Mouse (Mus musculus): ENCODE measurements around the gene Casz1. TPM values are rescaled to one million over a fixed set of nuclear protein-coding genes. Genes with fewer than 3 reads are reported as not detected.

Casz1 gene
- polyA plus RNA-seq, 1 experiment from 2014 or later: 2.7 TPM

DNA sequence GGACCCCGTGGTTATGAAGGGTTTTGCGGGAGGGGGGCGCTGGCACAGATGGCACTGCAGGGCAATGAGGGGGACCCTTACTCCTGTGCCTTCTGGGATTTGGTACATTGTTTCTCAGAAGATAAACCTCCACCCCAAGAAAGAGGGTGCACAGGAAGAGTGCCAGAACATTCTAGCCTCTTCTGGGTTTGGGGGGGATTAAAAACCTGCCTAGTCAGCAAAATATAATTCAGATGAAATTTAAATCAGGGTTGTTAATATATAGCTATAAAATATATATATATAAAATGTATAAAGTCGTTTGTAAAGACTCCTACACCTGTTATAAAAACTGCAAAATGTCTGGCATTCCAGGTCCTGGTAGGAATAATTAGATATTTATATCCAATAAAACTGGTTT lies 48.8 kb downstream of the Casz1 start:
- Histone ChIP-seq H3K4me1 (replicated peaks) (peaks cover 47% of the 10 kb centered on the region), H3K36me3 (no peaks in the 10 kb centered on the region), H3K4me3 (replicated peaks) (no peak overlapping the region), H3K9me3 (no peaks in the 10 kb centered on the region), H3K4me2 (replicated peaks) (no peak overlapping the region), H3K27me3 (peaks cover 77% of the 10 kb centered on the region), H3K9ac (replicated peaks) (no peak overlapping the region), H3K27ac (no peak overlapping the region)
- ATAC-seq: no peak
- WGBS: 79% methylated on average over 4 of the region's 4 CpGs

DNA sequence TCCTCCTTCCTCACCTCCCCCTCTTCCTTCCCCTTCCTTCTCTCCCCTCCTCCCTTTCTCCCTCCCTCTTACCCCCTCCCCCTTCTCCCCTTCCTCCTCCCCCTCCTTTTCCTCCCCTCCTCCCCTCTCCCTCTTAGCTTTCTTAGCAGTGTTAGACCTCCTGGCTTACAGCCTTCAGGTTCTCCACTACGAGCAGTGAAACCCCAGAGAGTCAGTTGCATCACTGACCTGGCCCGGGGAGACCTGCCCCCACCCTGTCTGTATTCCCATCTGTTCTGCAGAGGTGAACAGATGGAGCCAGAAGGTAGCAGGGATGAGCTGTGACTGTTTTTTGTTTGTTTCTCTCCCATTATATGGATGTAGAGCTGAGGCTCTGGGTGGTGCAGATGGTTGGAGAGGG lies 49.9 kb downstream of the Casz1 start:
- 21% methylated on average over 2 of the region's 2 CpGs for WGBS
- Histone ChIP-seq H3K27me3 (peaks cover 78% of the 10 kb centered on the region), H3K27ac (no peak overlapping the region), H3K36me3 (no peaks in the 10 kb centered on the region), H3K4me2 (replicated peaks) (no peak overlapping the region), H3K9ac (replicated peaks) (no peak overlapping the region), H3K9me3 (no peaks in the 10 kb centered on the region), H3K4me1 (replicated peaks) (peaks cover 53% of the 10 kb centered on the region), H3K4me3 (replicated peaks) (no peak overlapping the region)
- no peak for ATAC-seq

DNA sequence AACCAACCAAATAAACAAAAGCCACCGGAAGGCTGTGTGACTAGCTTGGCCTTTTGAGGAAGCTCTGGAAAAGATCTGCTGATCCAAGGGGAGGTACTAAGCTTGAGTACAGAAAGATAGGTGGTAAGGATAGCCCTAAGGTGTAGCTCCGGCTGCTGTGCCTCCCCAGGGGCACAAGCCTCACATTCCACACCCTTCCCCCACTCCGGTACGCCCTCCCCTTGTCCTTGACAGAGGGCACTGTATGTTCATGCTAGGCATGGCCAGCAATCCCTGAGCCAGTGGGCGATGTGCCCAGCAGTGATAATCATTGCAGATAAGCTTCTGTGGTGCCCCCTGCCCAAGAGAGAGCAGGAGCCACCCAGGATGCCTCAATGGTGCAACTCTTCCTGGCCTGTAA lies 51.3 kb downstream of the Casz1 start:
- Histone ChIP-seq H3K9ac (replicated peaks) (no peak overlapping the region), H3K4me2 (replicated peaks) (no peak overlapping the region), H3K27me3 (peaks cover 71% of the 10 kb centered on the region), H3K27ac (no peak overlapping the region), H3K9me3 (no peaks in the 10 kb centered on the region), H3K36me3 (no peaks in the 10 kb centered on the region), H3K4me3 (replicated peaks) (no peak overlapping the region), H3K4me1 (replicated peaks) (peaks cover 67% of the 10 kb centered on the region)
- ATAC-seq: no peak
- WGBS: 90% methylated on average over 5 of the region's 5 CpGs

DNA sequence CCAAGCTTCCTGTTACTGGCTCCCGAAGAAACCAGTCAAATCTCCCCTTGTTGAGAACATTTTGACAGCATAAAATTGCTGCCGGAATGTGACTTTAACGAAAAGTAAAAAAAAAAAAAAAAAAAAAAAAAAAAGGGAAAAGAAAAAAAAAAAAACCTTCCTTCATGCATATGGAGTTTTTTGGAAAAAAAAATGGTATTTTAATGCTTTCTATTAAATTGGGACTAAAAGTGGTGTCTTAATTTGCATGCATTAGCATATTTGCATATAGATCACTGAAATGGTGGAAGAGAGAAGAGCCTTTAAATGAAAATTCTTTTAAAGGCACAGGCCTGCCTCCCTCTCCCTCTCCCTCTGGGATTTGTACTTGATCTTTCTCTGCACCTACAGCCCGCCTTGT lies 52.0 kb downstream of the Casz1 start:
- H3K27ac ChIP-seq: 0 out of 2 replicates have a peak overlapping the region, but pooled peaks have one; percentile 17
- H3K27me3 ChIP-seq: peaks cover 67% of the 10 kb centered on the region
- H3K4me3 ChIP-seq (replicated peaks): no peak overlapping the region

DNA sequence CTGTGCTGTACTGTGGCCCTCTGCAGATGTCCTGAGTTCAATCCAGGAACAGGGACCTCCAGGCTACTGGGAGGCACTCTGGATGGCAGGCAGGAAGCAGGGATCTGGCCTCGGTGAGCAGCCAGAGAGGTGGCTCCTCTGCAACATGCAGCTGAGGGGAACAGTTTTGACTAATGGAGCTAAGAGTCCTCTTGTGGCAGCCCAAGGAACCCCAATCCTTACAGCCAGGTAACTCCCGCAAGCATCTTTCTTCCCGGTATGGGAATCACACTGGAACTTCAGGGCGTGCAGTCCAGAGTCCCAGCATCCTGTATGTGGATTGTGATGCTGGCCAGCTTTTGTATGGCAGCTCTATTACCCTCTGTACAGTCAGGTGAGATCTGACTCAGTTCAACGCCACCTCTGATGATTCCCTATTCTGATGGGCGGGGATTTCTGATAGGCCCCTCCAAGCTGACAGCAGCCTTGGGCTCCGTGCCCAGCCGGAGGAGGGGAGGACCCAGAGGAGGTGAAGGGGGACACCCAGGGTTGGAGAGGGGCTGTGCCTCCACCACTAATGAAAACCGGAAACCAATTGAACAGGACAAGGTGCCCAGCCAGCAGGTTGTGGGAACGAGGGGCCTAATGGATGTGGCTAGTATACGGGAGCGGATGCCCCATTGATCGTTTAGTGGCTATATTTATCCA lies 53.3 kb downstream of the Casz1 start:
- H3K4me3 ChIP-seq (replicated peaks): no peak overlapping the region
- 0 out of 2 replicates have a peak overlapping the region, but pooled peaks have one; percentile 1 for H3K9ac ChIP-seq (replicated peaks)
- WGBS: 68% methylated on average over 13 of the region's 13 CpGs
- no peak overlapping the region for H3K27ac ChIP-seq
- H3K4me1 ChIP-seq (replicated peaks): peaks cover 71% of the 10 kb centered on the region
- no peaks in the 10 kb centered on the region for H3K9me3 ChIP-seq
- ATAC-seq: no peak
- H3K36me3 ChIP-seq: no peaks in the 10 kb centered on the region
- peaks cover 70% of the 10 kb centered on the region for H3K27me3 ChIP-seq
- no peak overlapping the region for H3K4me2 ChIP-seq (replicated peaks)

More for the DNA sequence above, 52.0 kb downstream of the Casz1 start:
- WGBS: 71% methylated on average over 4 of the region's 4 CpGs
- Histone ChIP-seq H3K9me3 (no peaks in the 10 kb centered on the region), H3K36me3 (no peaks in the 10 kb centered on the region), H3K4me2 (replicated peaks) (no peak overlapping the region), H3K4me1 (replicated peaks) (peaks cover 74% of the 10 kb centered on the region), H3K9ac (replicated peaks) (no peak overlapping the region)
- no peak for ATAC-seq

DNA sequence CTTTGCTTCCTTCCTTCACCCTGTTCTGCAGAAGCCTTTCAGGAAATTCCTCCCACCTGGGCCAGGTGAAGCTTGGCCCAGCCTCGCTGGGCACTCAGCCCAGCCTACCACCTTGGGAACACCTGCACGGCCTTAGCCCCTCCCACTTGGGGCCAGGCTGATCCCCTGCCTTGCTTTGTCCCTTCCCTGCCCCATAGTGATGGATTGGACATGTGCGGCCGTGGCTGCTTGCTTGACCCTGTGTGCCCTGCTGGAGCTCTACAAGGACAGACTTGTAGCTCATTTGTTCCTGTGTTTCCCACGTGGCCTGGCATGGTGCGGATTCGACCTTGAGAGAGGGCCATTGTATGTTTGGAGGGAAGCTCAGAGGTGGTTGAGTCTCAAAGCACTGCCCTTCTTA lies 54.0 kb downstream of the Casz1 start:
- no peak overlapping the region for H3K9ac ChIP-seq (replicated peaks)
- peaks cover 72% of the 10 kb centered on the region for H3K27me3 ChIP-seq
- no peak overlapping the region for H3K4me2 ChIP-seq (replicated peaks)
- 59% methylated on average over 7 of the region's 7 CpGs for WGBS
- H3K4me3 ChIP-seq (replicated peaks): no peak overlapping the region
- H3K27ac ChIP-seq: no peak overlapping the region
- H3K36me3 ChIP-seq: no peaks in the 10 kb centered on the region
- H3K4me1 ChIP-seq (replicated peaks): peaks cover 67% of the 10 kb centered on the region
- H3K9me3 ChIP-seq: no peaks in the 10 kb centered on the region
- ATAC-seq: no peak

DNA sequence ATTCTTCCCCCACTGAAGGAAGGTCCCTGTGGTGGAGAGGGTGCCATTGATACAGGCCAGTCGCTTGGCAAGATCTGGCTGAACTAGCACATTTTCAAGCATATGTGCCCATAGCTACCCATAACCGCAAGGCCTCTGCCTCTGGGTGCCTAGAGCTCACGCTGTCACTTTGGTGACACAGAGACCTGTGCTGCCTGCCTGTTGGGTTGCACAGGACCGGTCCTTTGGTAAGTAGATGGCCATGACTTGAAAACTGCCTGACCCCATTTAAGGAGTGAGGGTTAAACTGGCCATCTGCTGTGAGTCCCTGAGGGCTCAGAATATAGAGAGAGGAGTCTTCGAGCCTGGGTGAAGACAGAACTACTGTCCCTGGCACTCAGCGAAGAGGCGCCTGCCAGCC lies 55.2 kb downstream of the Casz1 start:
- H3K27ac ChIP-seq: peak overlapping the region; percentile 85
- H3K36me3 ChIP-seq: no peaks in the 10 kb centered on the region
- H3K9ac ChIP-seq (replicated peaks): no peak overlapping the region; the same call in 1 of the 2 replicates
- H3K4me3 ChIP-seq (replicated peaks): peak overlapping the region; percentile 31; the same call in 1 of the 2 replicates
- no peak; the same call in 1 of the 2 replicates for ATAC-seq
- peaks cover 71% of the 10 kb centered on the region for H3K27me3 ChIP-seq
- WGBS: 39% methylated on average over 7 of the region's 7 CpGs
- no peaks in the 10 kb centered on the region for H3K9me3 ChIP-seq
- H3K4me1 ChIP-seq (replicated peaks): peaks cover 60% of the 10 kb centered on the region
- peak overlapping the region; percentile 57 for H3K4me2 ChIP-seq (replicated peaks)

DNA sequence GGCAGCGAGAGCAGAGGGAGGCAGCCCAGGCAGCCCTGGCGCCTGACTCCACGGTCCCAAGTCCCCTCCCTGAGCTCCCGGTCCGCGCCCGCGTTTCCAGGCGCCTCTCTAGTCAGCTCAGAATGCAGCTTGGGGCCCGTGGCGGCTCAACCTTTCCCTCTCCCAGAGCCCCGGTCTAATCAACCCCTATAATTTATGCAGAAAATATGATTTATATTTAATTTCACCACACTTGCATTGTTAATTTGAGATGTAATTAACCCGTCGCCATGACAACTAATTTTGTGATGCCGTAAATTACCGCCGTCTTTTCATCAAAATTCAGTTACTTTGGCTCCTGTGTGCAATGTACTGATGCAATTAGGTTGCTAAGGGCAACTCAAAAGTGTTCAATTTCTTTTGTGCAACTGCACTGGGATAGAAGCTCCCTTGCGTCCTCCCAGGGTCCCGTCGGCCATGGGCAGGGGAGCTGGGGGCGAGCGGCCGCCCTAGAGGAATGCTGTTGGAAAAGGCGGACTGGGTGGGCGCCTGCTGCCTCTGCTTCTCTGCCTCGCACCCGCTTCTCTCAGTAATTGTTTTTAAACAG lies 55.8 kb downstream of the Casz1 start:
- H3K4me1 ChIP-seq (replicated peaks): peaks cover 60% of the 10 kb centered on the region
- H3K27me3 ChIP-seq: peaks cover 71% of the 10 kb centered on the region
- H3K9me3 ChIP-seq: no peaks in the 10 kb centered on the region
- peak overlapping the region; percentile 57 for H3K4me2 ChIP-seq (replicated peaks)
- WGBS: 0% methylated on average over 27 of the region's 27 CpGs
- H3K4me3 ChIP-seq (replicated peaks): peak overlapping the region; percentile 31
- H3K9ac ChIP-seq (replicated peaks): peak overlapping the region; percentile 53
- H3K36me3 ChIP-seq: no peaks in the 10 kb centered on the region
- H3K27ac ChIP-seq: peak overlapping the region; percentile 85
- peak; percentile 78 for ATAC-seq

DNA sequence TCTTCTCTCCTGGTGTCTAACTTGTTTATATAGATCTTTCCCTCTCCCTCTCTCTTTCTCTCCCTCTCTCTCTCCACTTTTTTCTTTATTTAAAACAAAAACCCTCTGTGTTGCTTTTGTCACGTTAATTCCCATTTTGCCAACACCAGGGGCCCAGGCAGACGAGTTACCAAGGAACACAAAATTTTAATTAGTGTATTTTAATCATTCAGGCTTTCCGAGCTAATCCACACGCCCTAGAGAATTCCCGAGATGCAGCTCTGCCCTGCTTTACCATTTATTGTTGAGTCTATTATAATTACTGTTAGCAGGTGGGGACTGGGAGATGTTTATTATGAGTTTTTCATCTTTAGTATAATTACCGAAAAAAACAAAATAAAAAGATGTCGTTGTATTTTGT lies 56.4 kb downstream of the Casz1 start:
- Histone ChIP-seq H3K27ac (peak overlapping the region; percentile 85), H3K27me3 (peaks cover 71% of the 10 kb centered on the region), H3K9me3 (no peaks in the 10 kb centered on the region), H3K4me2 (replicated peaks) (peak overlapping the region; percentile 57), H3K9ac (replicated peaks) (peak overlapping the region; percentile 53), H3K4me3 (replicated peaks) (peak overlapping the region; percentile 31), H3K4me1 (replicated peaks) (peaks cover 58% of the 10 kb centered on the region), H3K36me3 (no peaks in the 10 kb centered on the region)
- no peak; the same call in 1 of the 2 replicates for ATAC-seq
- 15% methylated on average over 7 of the region's 7 CpGs for WGBS

DNA sequence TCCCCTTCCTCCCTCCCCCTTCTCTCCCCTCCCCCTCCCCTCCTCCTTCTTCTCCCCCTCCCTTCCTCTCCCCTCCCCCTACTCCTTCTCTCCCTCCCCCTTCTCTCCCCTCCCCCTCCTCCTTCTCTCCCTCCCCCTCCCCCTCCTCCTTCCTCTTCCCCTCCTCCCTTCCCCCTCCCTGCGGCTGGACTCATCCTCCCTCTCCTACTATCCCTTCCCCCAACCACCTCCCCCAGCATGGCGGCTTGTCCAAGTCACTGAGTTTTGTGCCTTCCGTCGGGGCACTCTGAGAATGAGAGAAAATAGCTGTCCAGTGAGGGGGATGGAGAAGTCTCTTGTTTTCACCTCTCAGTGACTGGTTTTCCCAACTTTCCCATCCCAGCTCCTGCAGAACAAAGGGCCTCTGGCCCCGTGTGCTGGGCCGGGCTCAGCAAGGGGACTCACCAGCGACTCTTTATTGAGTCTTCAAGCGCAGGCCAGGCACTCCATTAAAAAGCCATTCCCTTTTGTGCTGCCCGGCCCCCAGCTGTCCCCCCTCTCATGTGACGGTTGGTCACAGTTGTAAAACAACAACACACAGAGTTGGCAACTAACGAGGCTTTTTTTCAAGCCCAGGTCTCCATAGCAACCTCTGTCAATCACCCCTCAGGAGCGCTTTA lies 62.7 kb downstream of the Casz1 start:
- peak; percentile 81 for ATAC-seq
- no peak overlapping the region for H3K4me2 ChIP-seq (replicated peaks)
- H3K27ac ChIP-seq: peak overlapping the region; percentile 79
- WGBS: 2% methylated on average over 12 of the region's 12 CpGs
- H3K9ac ChIP-seq (replicated peaks): no peak overlapping the region
- H3K36me3 ChIP-seq: no peaks in the 10 kb centered on the region
- peaks cover 79% of the 10 kb centered on the region for H3K27me3 ChIP-seq
- H3K9me3 ChIP-seq: no peaks in the 10 kb centered on the region
- peaks cover 40% of the 10 kb centered on the region for H3K4me1 ChIP-seq (replicated peaks)
- H3K4me3 ChIP-seq (replicated peaks): no peak overlapping the region

DNA sequence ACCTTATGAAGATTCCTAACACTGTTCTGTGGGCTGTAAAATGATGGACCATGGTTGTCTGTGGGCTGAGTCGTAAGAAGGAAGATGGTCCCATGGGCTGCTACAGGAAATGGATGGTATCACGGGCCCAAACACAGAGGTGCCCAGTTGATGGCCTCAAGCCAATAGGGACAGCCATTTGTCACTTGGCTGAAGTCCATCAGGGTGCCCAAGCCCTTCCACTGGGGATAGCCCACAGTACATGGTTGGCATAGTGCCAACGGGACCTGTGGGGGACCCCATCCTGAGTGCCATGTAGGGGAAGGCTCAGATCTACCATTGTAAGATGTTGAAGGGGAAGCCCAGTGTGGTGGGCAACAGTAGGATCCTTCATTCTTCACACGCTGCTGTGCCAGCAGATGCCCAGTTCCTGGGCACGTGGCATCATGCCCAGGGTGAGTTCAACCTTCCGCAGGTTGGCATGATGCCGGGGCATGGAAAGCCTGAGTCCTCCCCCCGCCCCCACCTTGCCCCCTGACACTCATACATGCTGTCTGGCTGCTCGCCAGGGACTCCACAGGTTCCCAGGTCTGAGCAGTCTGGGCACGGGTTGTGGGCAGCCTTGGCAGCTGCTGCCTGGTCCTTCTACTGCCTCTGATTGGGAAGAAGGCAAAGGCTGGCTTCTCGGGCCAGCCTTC lies 63.6 kb downstream of the Casz1 start:
- H3K4me2 ChIP-seq (replicated peaks): no peak overlapping the region
- no peaks in the 10 kb centered on the region for H3K9me3 ChIP-seq
- WGBS: 74% methylated on average over 11 of the region's 11 CpGs
- peaks cover 80% of the 10 kb centered on the region for H3K27me3 ChIP-seq
- no peak overlapping the region; the same call in 1 of the 2 replicates for H3K27ac ChIP-seq
- H3K36me3 ChIP-seq: no peaks in the 10 kb centered on the region
- H3K4me1 ChIP-seq (replicated peaks): peaks cover 37% of the 10 kb centered on the region
- ATAC-seq: peak; percentile 56
- H3K9ac ChIP-seq (replicated peaks): no peak overlapping the region
- no peak overlapping the region for H3K4me3 ChIP-seq (replicated peaks)

DNA sequence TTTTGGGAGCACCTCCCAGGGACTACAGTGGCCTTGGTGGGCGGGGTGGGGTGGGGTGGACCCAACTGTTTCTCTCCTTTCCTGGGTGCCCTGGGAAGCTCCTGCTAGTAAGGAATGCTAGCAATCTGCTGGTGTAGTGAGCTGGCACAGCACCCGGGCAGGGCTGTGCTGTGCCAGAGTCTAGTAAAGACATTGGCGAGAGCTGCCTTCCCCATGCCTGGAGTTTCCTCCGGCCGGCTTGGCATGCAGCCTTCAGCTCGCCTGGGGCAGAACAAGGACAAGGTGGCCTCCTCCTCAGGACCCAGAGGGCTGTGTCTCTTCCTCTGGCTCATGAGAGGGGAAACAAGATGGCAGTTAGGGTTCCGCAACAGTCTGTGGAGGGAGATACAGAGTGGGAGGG lies 65.3 kb downstream of the Casz1 start:
- ATAC-seq: no peak
- Histone ChIP-seq H3K4me2 (replicated peaks) (no peak overlapping the region), H3K4me1 (replicated peaks) (peaks cover 37% of the 10 kb centered on the region), H3K27me3 (peaks cover 86% of the 10 kb centered on the region), H3K27ac (no peak overlapping the region), H3K36me3 (no peaks in the 10 kb centered on the region), H3K9ac (replicated peaks) (no peak overlapping the region), H3K4me3 (replicated peaks) (no peak overlapping the region), H3K9me3 (no peaks in the 10 kb centered on the region)
- WGBS: 88% methylated on average over 7 of the region's 7 CpGs

Data from midbrain, embryonic 13.5 days (tissue).